ENCODE assay signal across 8 mouse cellular contexts in the genomic region with DNA sequence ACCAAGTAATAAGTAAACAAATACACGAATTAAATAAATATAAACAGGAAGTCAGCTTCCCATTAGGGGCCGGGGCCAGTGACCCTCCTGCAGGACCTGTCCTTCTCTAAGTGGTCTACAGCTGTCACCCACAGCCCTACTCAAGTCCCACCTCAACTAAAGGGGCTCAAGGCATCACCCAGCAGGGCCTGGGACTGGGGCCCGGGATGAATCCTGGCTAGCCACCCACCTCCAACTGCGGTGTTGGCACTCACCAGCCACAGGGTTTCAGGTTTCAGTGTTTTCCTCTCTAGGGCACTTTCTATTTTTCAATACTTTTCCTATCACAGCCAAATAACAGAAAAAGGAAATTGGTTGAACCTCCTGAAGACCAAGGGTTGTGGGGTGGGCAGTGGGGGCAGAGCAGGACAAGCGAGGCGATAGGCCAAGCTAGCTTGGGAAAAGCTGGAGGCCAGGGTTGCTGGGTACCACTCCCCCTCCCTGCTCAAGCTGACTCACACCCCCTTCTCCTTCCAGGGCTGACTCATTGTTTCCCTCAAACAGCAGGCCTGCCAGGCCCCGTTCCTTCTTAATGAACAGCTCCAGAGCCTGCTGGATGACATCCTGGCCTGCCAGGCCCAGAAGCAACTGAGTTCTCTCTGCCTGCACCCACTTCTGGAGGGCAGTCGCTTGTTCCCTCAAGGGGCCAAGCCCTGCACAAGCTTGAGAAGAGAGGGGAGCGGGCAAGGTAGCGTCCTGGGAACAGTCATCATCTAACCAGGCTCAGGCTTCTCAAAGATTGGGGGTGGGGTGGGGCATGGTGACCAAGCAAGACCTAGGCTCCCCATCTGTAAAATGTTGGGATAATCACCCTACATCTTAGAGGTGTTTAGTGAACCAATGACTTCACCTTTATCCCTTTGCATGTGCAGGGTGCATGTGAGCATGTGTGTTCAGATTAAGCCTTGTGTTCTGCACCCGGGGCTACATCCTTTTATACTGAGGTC. TPM values are rescaled to one million over a fixed set of nuclear protein-coding genes. Genes with fewer than 3 reads are reported as not detected.
DNase-seq lines count a peak whose midpoint lies in the region; ATAC-seq and TF ChIP-seq lines count a peak whose summit lies in the region.

No protein-coding gene starts in this region.

- peak; percentile 65 for ATAC-seq in heart, embryonic 11.5 days (replicated peaks; ENCODE audit: insufficient number of reproducible peaks, low FRiP score, low TSS enrichment)
- peak; percentile 50 for ATAC-seq in midbrain, embryonic 12.5 days (ENCODE audit: low FRiP score, low read depth)

- DNase-seq in CH12.LX (ENCODE audit: extremely low read depth) = peak; percentile 65
- peak; percentile 92 for DNase-seq in brain, embryonic 14.5 days (ENCODE audit: low read depth)
- peak; percentile 99 for DNase-seq in fibroblast of lung, adult 2 months (ENCODE audit: low read depth)
- peak; percentile 61 to 66 for DNase-seq in kidney, adult 8-10 months
- DNase-seq in limb, embryonic 10.5 days (ENCODE audit: low spot score) = peak; percentile 62
- peak; percentile 69 to 89 for DNase-seq in urinary bladder, adult 18-20 months (ENCODE audit: low spot score in 2 of 2)

- H3K4me1 ChIP-seq in CH12.LX (ENCODE audit: control insufficient read depth in 1 of 2, insufficient read depth in 2 of 2) = peaks cover 25 to 66% of the 10 kb centered on the region in 2 experiments
- H3K4me1 ChIP-seq in heart, embryonic 11.5 days (ENCODE audit: control insufficient read depth, insufficient read depth, low read length) = peaks cover 62% of the 10 kb centered on the region
- H3K4me1 ChIP-seq in limb, embryonic 10.5 days = peaks cover 69% of the 10 kb centered on the region
- H3K4me1 ChIP-seq in midbrain, embryonic 12.5 days = peaks cover 35% of the 10 kb centered on the region

- dilution Hi-C loops in CH12.LX (cut with MboI; ENCODE audit: extremely low pct_ligation_motif_present, extremely low pct_unique_long_range_greater_than_20kb, low sequenced_read_pairs) = no loop called here

- TF ChIP-seq POLR2A in CH12.LX (IDR thresholded peaks at IDR 0.05; ENCODE audit: low read depth, low read length) = no peak
- TF ChIP-seq POLR2A in brain, embryonic 14.5 days (IDR thresholded peaks at IDR 0.05; ENCODE audit: borderline replicate concordance, extremely low read depth, insufficient read depth, insufficient read length, poor library complexity, severe bottlenecking) = no peak

- no peak overlapping the region for H3K4me2 ChIP-seq in CH12.LX (ENCODE audit: insufficient read depth, low read depth, poor library complexity, severe bottlenecking)
- H3K4me2 ChIP-seq in heart, embryonic 11.5 days = peak overlapping the region; percentile 25
- H3K4me2 ChIP-seq in midbrain, embryonic 12.5 days (replicated peaks) = no peak overlapping the region

- no peak for TF ChIP-seq EP300 in CH12.LX (IDR thresholded peaks at IDR 0.05; ENCODE audit: low read length)

- H3K27ac ChIP-seq in CH12.LX (ENCODE audit: insufficient read depth, low read depth) = no peak overlapping the region
- H3K27ac ChIP-seq in heart, embryonic 11.5 days (ENCODE audit: low read depth, low read length) = peak overlapping the region; percentile 81
- peak overlapping the region; percentile 75 for H3K27ac ChIP-seq in limb, embryonic 10.5 days
- no peak overlapping the region; the same call in 1 of the 2 replicates for H3K27ac ChIP-seq in midbrain, embryonic 12.5 days (replicated peaks)

- no peak for TF ChIP-seq RAD21 in CH12.LX (IDR thresholded peaks at IDR 0.05; ENCODE audit: low read depth, low read length)

- no peak overlapping the region for H3K9ac ChIP-seq in CH12.LX (ENCODE audit: insufficient read depth, low read depth)
- H3K9ac ChIP-seq in heart, embryonic 11.5 days (ENCODE audit: low read depth, low read length) = peak overlapping the region; percentile 49; the same call in 1 of the 2 replicates
- 0 out of 2 replicates have a peak overlapping the region, but pooled peaks have one; percentile 24 for H3K9ac ChIP-seq in midbrain, embryonic 12.5 days (replicated peaks)

- no peaks in the 10 kb centered on the region for H3K79me2 ChIP-seq in CH12.LX (replicated peaks; ENCODE audit: control insufficient read depth, extremely low read depth, insufficient read depth, poor library complexity, severe bottlenecking)

- no peaks in the 10 kb centered on the region for H3K9me3 ChIP-seq in CH12.LX (replicated peaks; ENCODE audit: low read length)
- H3K9me3 ChIP-seq in heart, embryonic 11.5 days (replicated peaks; ENCODE audit: control insufficient read depth, low read length) = no peaks in the 10 kb centered on the region
- no peaks in the 10 kb centered on the region for H3K9me3 ChIP-seq in limb, embryonic 10.5 days (replicated peaks)
- H3K9me3 ChIP-seq in midbrain, embryonic 12.5 days = no peaks in the 10 kb centered on the region

- in situ Hi-C loops in CH12.LX (cut with MboI; ENCODE audit: low pct_ligation_motif_present, low pct_unique_long_range_greater_than_20kb, low sequenced_read_pairs) = no loop called here

- H3K36me3 ChIP-seq in CH12.LX (replicated peaks in 1 of 2; ENCODE audit: control insufficient read depth in 1 of 2, insufficient read depth in 1 of 2, low read length in 1 of 2) = no peaks in the 10 kb centered on the region
- no peaks in the 10 kb centered on the region for H3K36me3 ChIP-seq in heart, embryonic 11.5 days (ENCODE audit: control insufficient read depth, insufficient read depth, low read length)
- no peaks in the 10 kb centered on the region for H3K36me3 ChIP-seq in limb, embryonic 10.5 days
- no peaks in the 10 kb centered on the region for H3K36me3 ChIP-seq in midbrain, embryonic 12.5 days

- no peak for TF ChIP-seq CTCF in CH12.LX (conservative IDR thresholded peaks at IDR 0.05 in 1 of 2, IDR thresholded peaks at IDR 0.05 in 1 of 2; ENCODE audit: low read depth in 2 of 2, low read length in 2 of 2)
- no peak for TF ChIP-seq CTCF in brain, embryonic 14.5 days (IDR thresholded peaks at IDR 0.05; ENCODE audit: borderline replicate concordance, extremely low read depth, insufficient read depth, insufficient read length)

- H3K4me3 ChIP-seq in CH12.LX (replicated peaks in 1 of 3; ENCODE audit: low read depth in 2 of 3, low read length in 2 of 3, poor library complexity in 1 of 3) = no peak overlapping the region
- H3K4me3 ChIP-seq in heart, embryonic 11.5 days (ENCODE audit: low read depth, low read length) = no peak overlapping the region
- no peak overlapping the region for H3K4me3 ChIP-seq in limb, embryonic 10.5 days
- no peak overlapping the region for H3K4me3 ChIP-seq in midbrain, embryonic 12.5 days

- H3K27me3 ChIP-seq in CH12.LX (replicated peaks) = no peaks in the 10 kb centered on the region
- no peaks in the 10 kb centered on the region for H3K27me3 ChIP-seq in heart, embryonic 11.5 days (ENCODE audit: control insufficient read depth, insufficient read depth, low read length)
- H3K27me3 ChIP-seq in limb, embryonic 10.5 days (ENCODE audit: low read depth, poor library complexity, severe bottlenecking) = peaks cover 27% of the 10 kb centered on the region
- H3K27me3 ChIP-seq in midbrain, embryonic 12.5 days = peaks cover 42% of the 10 kb centered on the region

- 23% methylated on average over 11 of the region's 11 CpGs for WGBS in heart, embryonic 11.5 days (ENCODE audit: insufficient replicate concordance)
- 32% methylated on average over 11 of the region's 11 CpGs for WGBS in limb, embryonic 10.5 days
- 26% methylated on average over 11 of the region's 11 CpGs for WGBS in midbrain, embryonic 12.5 days

TF ChIP-seq in CH12.LX, 34 proteins besides CTCF, POLR2A, EP300 and RAD21:
- TF ChIP-seq MAZ (IDR thresholded peaks at IDR 0.05; ENCODE audit: low read depth, low read length) (0 out of 2 replicates have a peak, but pooled peaks have one; percentile 3), TBP (conservative IDR thresholded peaks at IDR 0.05; ENCODE audit: low read depth, low read length) (no peak), MEF2A (IDR thresholded peaks at IDR 0.05; ENCODE audit: borderline replicate concordance, low read depth, low read length) (no peak), KAT2A (IDR thresholded peaks at IDR 0.05; ENCODE audit: insufficient replicate concordance, low read length) (no peak), IRF4 (IDR thresholded peaks at IDR 0.05; ENCODE audit: low read depth, low read length) (no peak), JUN (IDR thresholded peaks at IDR 0.05; ENCODE audit: insufficient read depth, low read depth, low read length) (peak; percentile 55)
TF ChIP-seq in CH12.LX: peak in this region for 2.

RNA-seq across cellular contexts. Expression of a gene that starts 39.0 kb away (rescaled TPM):
- total RNA-seq in CH12.LX (2012; rRNA removed) (9.0 and 10.3 TPM in 2 replicates), CH12.LX (2014; rRNA removed) (8.5 and 8.9 TPM in 2 replicates)
- 18.5 and 24.2 TPM in 2 replicates for polyA plus RNA-seq in CH12.LX (2012; ENCODE audit: insufficient read length, low read depth)
- polyA plus RNA-seq in brain, embryonic 14.5 days (2012; rRNA removed) = 19.9 and 24.5 TPM in 2 replicates
- polyA plus RNA-seq in heart, embryonic 11.5 days (2014; fragmentation: Nextera tagmentation; extraction: Ambion mirVana) = 8.0 and 9.6 TPM in 2 replicates
- polyA plus RNA-seq in limb, embryonic 10.5 days (2016; fragmentation: Nextera tagmentation; extraction: Ambion mirVana) = 13.4 and 14.2 TPM in 2 replicates
- polyA plus RNA-seq in midbrain, embryonic 12.5 days (2016; fragmentation: Nextera tagmentation; extraction: Ambion mirVana) = 11.4 and 13.6 TPM in 2 replicates

Comparison
In these comparisons a context has a peak if more than half of its experiments do, and no peak if none do; other contexts are left out.
1. H3K27ac ChIP-seq: peak in heart, embryonic 11.5 days (single experiment) and limb, embryonic 10.5 days (single experiment); none in CH12.LX (single experiment) and midbrain, embryonic 12.5 days (single experiment).
2. Peak in every context shown above with its lines, with median percentiles within 50 percentile points of each other: DNase-seq.